Mouse (Mus musculus) thymus, adult 2 months (tissue): ENCODE data around the gene Itm2b.

ENCODE experiments used
- CTCF ChIP-seq: fragments of 200-500 bp; IDR thresholded peaks from 2 replicates; pipeline ENCODE4 v1.5.1; 2012; ENCODE audit warnings: mild to moderate bottlenecking, control low read depth, low read length, moderate library complexity, borderline replicate concordance; ENCODE audit not compliant: control insufficient read depth, poor library complexity, insufficient read depth; ENCODE audit errors: extremely low read depth
- POLR2A ChIP-seq: fragments of 200-500 bp; IDR thresholded peaks from 2 replicates; pipeline ENCODE4 v1.6.1; 2012; ENCODE audit warnings: mild to moderate bottlenecking, low read length, control low read depth, moderate library complexity; ENCODE audit not compliant: control insufficient read depth, poor library complexity, insufficient read depth; ENCODE audit errors: extremely low read depth

DNA sequence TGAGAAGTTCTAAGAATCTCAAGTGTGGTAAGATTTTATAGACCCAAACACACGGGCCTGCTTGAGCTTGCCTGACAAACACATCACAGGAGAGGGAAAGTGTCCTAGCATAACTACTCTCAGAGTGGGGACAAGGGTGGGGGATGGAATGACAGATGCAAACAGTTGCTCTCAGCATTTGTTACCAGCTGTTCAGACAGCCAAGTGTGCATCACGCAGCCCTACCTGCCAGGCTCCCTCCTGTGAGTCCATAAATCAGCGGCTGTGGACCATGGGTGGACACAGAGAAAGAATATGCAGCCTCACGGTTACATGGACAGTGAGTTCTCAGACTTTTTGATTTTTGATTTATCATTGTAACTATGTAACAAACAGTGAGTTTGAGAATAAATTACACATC lies 15.5 kb downstream of the Itm2b start:
- TF ChIP-seq POLR2A (no peak), CTCF (no peak)
